Mouse (Mus musculus) thymus, adult 2 months (tissue): ENCODE data around the gene Gm15517.

ENCODE experiments used
- CTCF ChIP-seq: fragments of 200-500 bp; IDR thresholded peaks from 2 replicates; pipeline ENCODE4 v1.5.1; 2012; ENCODE audit warnings: mild to moderate bottlenecking, control low read depth, low read length, moderate library complexity, borderline replicate concordance; ENCODE audit not compliant: control insufficient read depth, poor library complexity, insufficient read depth; ENCODE audit errors: extremely low read depth
- POLR2A ChIP-seq: fragments of 200-500 bp; IDR thresholded peaks from 2 replicates; pipeline ENCODE4 v1.6.1; 2012; ENCODE audit warnings: mild to moderate bottlenecking, low read length, control low read depth, moderate library complexity; ENCODE audit not compliant: control insufficient read depth, poor library complexity, insufficient read depth; ENCODE audit errors: extremely low read depth

DNA sequence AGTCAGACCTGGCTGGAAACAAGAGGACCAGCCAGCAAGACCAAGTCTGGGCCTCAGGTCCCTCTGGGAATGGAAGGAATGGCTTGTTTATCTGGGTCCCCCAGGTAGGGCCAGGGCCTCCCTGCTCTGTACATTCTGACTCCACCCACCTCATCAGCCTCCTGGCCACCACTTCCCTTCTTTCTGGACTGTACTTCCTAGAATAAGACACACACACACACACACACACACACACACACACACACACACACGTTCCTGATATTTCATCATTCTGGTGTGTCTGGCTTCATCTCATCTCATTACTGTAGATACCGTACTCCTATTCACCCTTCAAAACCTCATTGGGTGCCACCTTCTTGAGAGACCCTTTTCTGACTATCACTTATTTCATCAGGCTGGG is 8.2 kb downstream of the Gm15517 start:
- no peak for TF ChIP-seq POLR2A
- no peak for TF ChIP-seq CTCF
